Mouse (Mus musculus) ovary, postnatal 10 days (tissue): ENCODE results near the gene Lrrc8e.
A peak's percentile ranks its signal among the peaks of the same experiment; 100 is the strongest.

Source experiments
- DNase-seq: peaks from one replicate; pipeline ENCODE4 v3.0.0; 2022; ENCODE audit warnings: low spot score

Gene Lrrc8e

GRCm38 (mm10) chr8:4257350-4257749 is 30.7 kb downstream of the Lrrc8e start:
- DNase-seq: no peak

- peak; percentile 62 for DNase-seq
These were observed 31.6 kb downstream of the Lrrc8e start for GRCm38 (mm10) chr8:4258233-4258632.

GRCm38 (mm10) chr8:4258678-4259077 is 32.1 kb downstream of the Lrrc8e start:
- DNase-seq: peak; percentile 45

- peak; percentile 93 for DNase-seq
These were observed 32.6 kb downstream of the Lrrc8e start, which contains the start of gene Ctxn1 for GRCm38 (mm10) chr8:4259125-4259804. Ctxn1 (minus strand) TSS chr8:4259274.

- DNase-seq: no peak
These were observed 33.2 kb downstream of the Lrrc8e start for GRCm38 (mm10) chr8:4259805-4260170.

GRCm38 (mm10) chr8:4263105-4263791 is 36.6 kb downstream of the Lrrc8e start:
- DNase-seq: no peak

GRCm38 (mm10) chr8:4265160-4265914 is 38.7 kb downstream of the Lrrc8e start:
- no peak for DNase-seq

- no peak for DNase-seq
These were observed 41.0 kb downstream of the Lrrc8e start for GRCm38 (mm10) chr8:4267627-4268026.

GRCm38 (mm10) chr8:4269609-4270008 is 43.0 kb downstream of the Lrrc8e start:
- DNase-seq: no peak

GRCm38 (mm10) chr8:4275275-4276110 is 48.9 kb downstream of the Lrrc8e start, which contains the start of gene Timm44:
Timm44 (minus strand) TSS chr8:4275913.
- DNase-seq: peak; percentile 81

GRCm38 (mm10) chr8:4276111-4276465 is 49.5 kb downstream of the Lrrc8e start:
- no peak for DNase-seq
